Mouse (Mus musculus): ENCODE results near the gene Gng3. TPM values are rescaled to one million over a fixed set of nuclear protein-coding genes. Genes with fewer than 3 reads are reported as not detected.

Gng3 gene
- polyA plus RNA-seq, 1 experiment = 0.63 TPM

DNA sequence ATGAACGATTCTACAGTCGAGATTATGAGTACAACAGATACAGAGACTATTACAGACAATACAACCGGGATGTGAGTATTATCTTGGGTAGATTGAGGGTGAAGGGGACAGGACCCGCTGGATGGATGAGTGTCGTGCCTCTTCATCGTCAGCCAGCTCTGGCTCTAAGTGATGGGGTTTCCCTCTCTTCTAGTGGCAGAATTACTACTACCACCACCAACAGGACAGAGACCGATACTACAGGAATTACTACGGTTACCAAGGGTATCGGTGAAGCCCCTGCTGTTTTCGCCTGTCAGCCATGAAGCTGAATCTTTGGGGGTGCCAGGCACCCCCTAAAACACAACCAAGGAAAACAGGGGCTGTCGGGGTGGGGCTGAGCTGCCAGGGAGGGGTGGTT is 7.7 kb downstream of the Gng3 start:
- H3K36me3 ChIP-seq (ENCODE audit: control insufficient read depth, insufficient read depth, low read length) = peaks cover 73% of the 10 kb centered on the region
- WGBS = 86% methylated on average over 11 of the region's 11 CpGs
- no peak for TF ChIP-seq POLR2A (IDR thresholded peaks at IDR 0.05; ENCODE audit: low read depth, low read length)
- TF ChIP-seq CTCF (IDR thresholded peaks at IDR 0.05; ENCODE audit: extremely low read depth, insufficient read length, insufficient replicate concordance, low read depth, low read length) = no peak
- no peaks in the 10 kb centered on the region for H3K4me1 ChIP-seq (ENCODE audit: control insufficient read depth, insufficient read depth, insufficient read length, low read length)
- no peak overlapping the region for H3K4me3 ChIP-seq (ENCODE audit: low read depth, low read length)
- no peaks in the 10 kb centered on the region for H3K27me3 ChIP-seq (ENCODE audit: control insufficient read depth, insufficient read depth, low read length)
- no peak overlapping the region for H3K27ac ChIP-seq (ENCODE audit: insufficient read depth, low read depth, low read length)

DNA sequence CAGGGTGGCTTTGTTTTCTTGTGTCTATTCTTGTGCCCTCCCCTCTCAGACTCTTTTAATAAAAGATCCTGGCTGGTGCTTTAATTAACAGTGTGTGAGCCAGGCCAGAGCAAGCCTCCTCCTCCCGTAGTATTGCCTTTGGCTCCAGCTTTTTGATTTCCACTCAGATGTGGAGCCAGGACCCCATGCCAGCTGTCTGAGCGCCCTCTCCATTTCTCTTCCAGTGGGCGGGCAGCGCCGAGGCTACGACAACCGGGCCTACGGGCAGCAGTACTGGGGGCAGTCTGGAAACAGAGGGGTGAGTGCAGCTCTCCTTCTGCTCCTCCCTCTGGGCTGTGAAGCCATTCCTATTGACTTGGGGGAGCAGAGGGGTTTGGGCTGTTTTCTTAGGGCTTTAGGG is 8.3 kb downstream of the Gng3 start:
- peaks cover 78% of the 10 kb centered on the region for H3K36me3 ChIP-seq (ENCODE audit: control insufficient read depth, insufficient read depth, low read length)

DNA sequence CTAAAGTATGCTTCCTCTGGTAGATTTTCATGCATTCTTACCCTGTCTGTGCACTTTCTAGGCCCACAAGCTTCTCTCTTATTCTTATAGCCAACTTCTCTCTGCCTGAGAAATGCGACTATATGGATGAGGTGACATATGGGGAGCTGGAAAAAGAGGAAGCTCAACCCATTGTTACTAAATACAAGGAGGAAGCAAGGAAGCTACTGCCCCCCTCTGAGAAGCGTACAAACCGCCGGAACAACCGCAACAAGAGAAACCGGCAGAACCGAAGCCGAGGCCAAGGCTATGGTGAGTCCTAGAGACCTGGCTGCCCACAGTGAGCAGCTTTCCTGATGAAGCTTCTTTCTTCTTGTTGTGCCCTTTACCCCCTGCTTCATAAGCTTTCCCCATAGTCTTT is 9.3 kb downstream of the Gng3 start, which contains the start of gene AC129217.1:
AC129217.1 (plus strand) TSS at position 114 of the 400 bp plus-strand sequence.
- no peak within 1 kb of the TSS for H3K4me3 ChIP-seq (ENCODE audit: low read depth, low read length)
- no peak within 1 kb of the TSS for H3K27ac ChIP-seq (ENCODE audit: insufficient read depth, low read depth, low read length)
- no peak for TF ChIP-seq POLR2A (IDR thresholded peaks at IDR 0.05; ENCODE audit: low read depth, low read length)
- no peak for TF ChIP-seq CTCF (IDR thresholded peaks at IDR 0.05; ENCODE audit: extremely low read depth, insufficient read length, insufficient replicate concordance, low read depth, low read length)
- H3K27me3 ChIP-seq (ENCODE audit: control insufficient read depth, insufficient read depth, low read length) = no peaks in the 10 kb centered on the region
- 86% methylated on average over 8 of the region's 8 CpGs for WGBS
- H3K36me3 ChIP-seq (ENCODE audit: control insufficient read depth, insufficient read depth, low read length) = peaks cover 83% of the 10 kb centered on the region
- no peaks in the 10 kb centered on the region for H3K4me1 ChIP-seq (ENCODE audit: control insufficient read depth, insufficient read depth, insufficient read length, low read length)

More for the DNA sequence above, 8.3 kb downstream of the Gng3 start:
- no peak overlapping the region for H3K27ac ChIP-seq (ENCODE audit: insufficient read depth, low read depth, low read length)
- H3K4me3 ChIP-seq (ENCODE audit: low read depth, low read length) = no peak overlapping the region
- no peak for TF ChIP-seq CTCF (IDR thresholded peaks at IDR 0.05; ENCODE audit: extremely low read depth, insufficient read length, insufficient replicate concordance, low read depth, low read length)
- TF ChIP-seq POLR2A (IDR thresholded peaks at IDR 0.05; ENCODE audit: low read depth, low read length) = no peak
- H3K27me3 ChIP-seq (ENCODE audit: control insufficient read depth, insufficient read depth, low read length) = no peaks in the 10 kb centered on the region
- WGBS = 95% methylated on average over 8 of the region's 8 CpGs
- no peaks in the 10 kb centered on the region for H3K4me1 ChIP-seq (ENCODE audit: control insufficient read depth, insufficient read depth, insufficient read length, low read length)

- Histone ChIP-seq H3K27me3 (ENCODE audit: control insufficient read depth, insufficient read depth, low read length) (no peaks in the 10 kb centered on the region), H3K4me1 (ENCODE audit: control insufficient read depth, insufficient read depth, insufficient read length, low read length) (peaks cover 2% of the 10 kb centered on the region; the same call in 1 of the 2 replicates), H3K27ac (ENCODE audit: insufficient read depth, low read depth, low read length) (no peak overlapping the region), H3K36me3 (ENCODE audit: control insufficient read depth, insufficient read depth, low read length) (peaks cover 39% of the 10 kb centered on the region), H3K4me3 (ENCODE audit: low read depth, low read length) (peak overlapping the region; percentile 28)
- TF ChIP-seq POLR2A (IDR thresholded peaks at IDR 0.05; ENCODE audit: low read depth, low read length) = no peak
- TF ChIP-seq CTCF (IDR thresholded peaks at IDR 0.05; ENCODE audit: extremely low read depth, insufficient read length, insufficient replicate concordance, low read depth, low read length) = no peak
- 45% methylated on average over 8 of the region's 8 CpGs for WGBS
These were observed 16.3 kb downstream of the Gng3 start for GRCm38 (mm10) chr19:8822696-8823095.

DNA sequence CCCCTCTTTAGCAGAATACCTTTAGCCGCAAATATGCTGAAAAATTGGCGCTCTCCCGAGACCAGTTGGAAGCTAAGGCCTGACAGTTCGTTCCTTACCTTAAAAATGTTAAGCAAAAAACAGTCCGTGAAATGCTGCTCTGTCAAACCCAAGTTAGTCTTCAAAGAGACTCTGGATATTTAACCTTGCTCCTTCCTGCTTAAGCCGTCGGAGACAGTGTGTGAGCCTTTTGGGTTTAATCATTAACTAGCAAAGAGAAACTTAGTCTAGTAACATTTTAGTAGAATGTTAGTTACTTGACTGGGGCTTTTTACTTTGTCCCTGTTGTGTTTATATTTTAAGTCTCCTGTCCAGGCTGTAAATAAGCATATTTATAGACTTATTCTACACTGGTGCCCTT is 17.8 kb downstream of the Gng3 start:
- Histone ChIP-seq H3K27ac (ENCODE audit: insufficient read depth, low read depth, low read length) (peak overlapping the region; percentile 98), H3K4me1 (ENCODE audit: control insufficient read depth, insufficient read depth, insufficient read length, low read length) (peaks cover 2% of the 10 kb centered on the region; the same call in 1 of the 2 replicates), H3K4me3 (ENCODE audit: low read depth, low read length) (peak overlapping the region; percentile 96), H3K27me3 (ENCODE audit: control insufficient read depth, insufficient read depth, low read length) (no peaks in the 10 kb centered on the region), H3K36me3 (ENCODE audit: control insufficient read depth, insufficient read depth, low read length) (peaks cover 31% of the 10 kb centered on the region)
- WGBS = under 1% methylated on average over 7 of the region's 7 CpGs
- no peak for TF ChIP-seq POLR2A (IDR thresholded peaks at IDR 0.05; ENCODE audit: low read depth, low read length)
- TF ChIP-seq CTCF (IDR thresholded peaks at IDR 0.05; ENCODE audit: extremely low read depth, insufficient read length, insufficient replicate concordance, low read depth, low read length) = no peak

GRCm38 (mm10) chr19:8820424-8820956 is 18.5 kb downstream of the Gng3 start:
- H3K27ac ChIP-seq (ENCODE audit: insufficient read depth, low read depth, low read length) = peak overlapping the region; percentile 98
- peak overlapping the region; percentile 96 for H3K4me3 ChIP-seq (ENCODE audit: low read depth, low read length)
- under 1% methylated on average over 48 of the region's 48 CpGs for WGBS
- H3K36me3 ChIP-seq (ENCODE audit: control insufficient read depth, insufficient read depth, low read length) = peaks cover 29% of the 10 kb centered on the region
- H3K4me1 ChIP-seq (ENCODE audit: control insufficient read depth, insufficient read depth, insufficient read length, low read length) = peaks cover 2% of the 10 kb centered on the region; the same call in 1 of the 2 replicates
- H3K27me3 ChIP-seq (ENCODE audit: control insufficient read depth, insufficient read depth, low read length) = no peaks in the 10 kb centered on the region
- TF ChIP-seq POLR2A (IDR thresholded peaks at IDR 0.05; ENCODE audit: low read depth, low read length) = no peak

DNA sequence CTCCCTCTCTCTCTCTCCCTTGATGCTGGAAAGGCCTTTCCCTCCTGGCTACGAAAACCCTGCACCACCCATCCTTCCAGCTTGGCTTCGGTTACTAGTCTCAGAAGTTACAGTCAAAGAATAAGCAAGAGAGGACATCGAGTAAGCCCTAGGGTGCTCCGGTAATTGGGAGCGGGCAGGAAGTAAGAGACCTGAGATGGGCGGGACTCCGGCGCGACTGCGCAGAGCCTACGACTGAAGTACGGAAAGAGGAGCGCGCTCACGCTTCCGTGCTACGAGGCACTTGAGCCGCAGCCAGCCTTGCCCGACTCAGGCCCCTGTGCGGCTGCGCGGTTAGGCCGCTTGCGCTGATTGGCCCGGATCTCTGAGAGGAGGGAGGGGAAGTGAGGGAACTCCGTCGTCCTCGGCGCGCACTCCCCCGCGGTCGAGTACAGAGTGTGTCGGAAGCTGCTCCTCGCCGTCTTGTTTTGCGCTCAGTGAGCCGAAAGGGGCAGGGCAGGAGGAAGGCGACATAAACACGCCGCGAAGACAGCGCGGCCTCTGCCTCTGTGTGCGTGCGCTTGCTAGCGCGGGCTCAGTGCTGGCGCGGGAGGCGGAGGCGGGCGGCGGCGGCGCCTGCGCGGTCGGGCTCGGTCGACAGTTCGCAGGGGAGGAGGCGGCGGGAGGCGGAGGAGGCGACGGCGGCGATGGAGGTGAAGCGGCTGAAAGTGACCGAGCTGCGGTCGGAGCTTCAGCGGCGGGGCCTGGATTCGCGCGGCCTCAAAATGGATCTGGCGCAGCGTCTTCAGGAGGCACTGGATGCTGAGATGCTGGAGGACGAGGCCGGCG is 19.2 kb downstream of the Gng3 start, which contains the start of gene Hnrnpul2:
Hnrnpul2 (plus strand) TSS at position 415 of the 828 bp plus-strand sequence.
- Histone ChIP-seq H3K36me3 (ENCODE audit: control insufficient read depth, insufficient read depth, low read length) (peaks cover 26% of the 10 kb centered on the region), H3K4me3 (ENCODE audit: low read depth, low read length) (peak within 1 kb of the TSS; percentile 96), H3K27me3 (ENCODE audit: control insufficient read depth, insufficient read depth, low read length) (no peaks in the 10 kb centered on the region), H3K27ac (ENCODE audit: insufficient read depth, low read depth, low read length) (peak within 1 kb of the TSS; percentile 98), H3K4me1 (ENCODE audit: control insufficient read depth, insufficient read depth, insufficient read length, low read length) (peaks cover 2% of the 10 kb centered on the region; the same call in 1 of the 2 replicates)
- WGBS = under 1% methylated on average over 82 of the region's 83 CpGs
- peak; percentile 95 for TF ChIP-seq POLR2A (IDR thresholded peaks at IDR 0.05; ENCODE audit: low read depth, low read length)
- TF ChIP-seq CTCF (IDR thresholded peaks at IDR 0.05; ENCODE audit: extremely low read depth, insufficient read length, insufficient replicate concordance, low read depth, low read length) = no peak
